Mouse (Mus musculus): ENCODE results near the gene Phc2. TPM values are rescaled to one million over a fixed set of nuclear protein-coding genes. Genes with fewer than 3 reads are reported as not detected.

Gene Phc2
- polyA plus RNA-seq, 1 experiment = 100 TPM

GRCm38 (mm10) chr4:128700543-128700942 is 46.0 kb downstream of the Phc2 start:
- no peak for TF ChIP-seq USF1 (IDR thresholded peaks at IDR 0.05; ENCODE audit: low read depth)
- no peak for TF ChIP-seq REST (IDR thresholded peaks at IDR 0.05; ENCODE audit: insufficient read depth, insufficient read length)
- TF ChIP-seq MYOD1 (IDR thresholded peaks at IDR 0.05; ENCODE audit: control insufficient read depth in 1 of 3, insufficient read length in 2 of 3, low read depth in 2 of 3) = no peak
- TF ChIP-seq CEBPB (IDR thresholded peaks at IDR 0.05; ENCODE audit: insufficient read depth, poor library complexity, severe bottlenecking) = no peak
- no peak for TF ChIP-seq TCF12 (IDR thresholded peaks at IDR 0.05; ENCODE audit: insufficient read depth, poor library complexity, severe bottlenecking)
- no peak for TF ChIP-seq TCF3 (IDR thresholded peaks at IDR 0.05; ENCODE audit: insufficient read length, low read depth)
- no peak for TF ChIP-seq POLR2AphosphoS2 (IDR thresholded peaks at IDR 0.05; ENCODE audit: insufficient read length, low read depth)
- Histone ChIP-seq H3K4me3 (no peak overlapping the region), H3K36me3 (ENCODE audit: control insufficient read depth, insufficient read depth) (no peaks in the 10 kb centered on the region), H3ac (ENCODE audit: control insufficient read depth, insufficient read length) (no peak overlapping the region), H3K4me2 (ENCODE audit: low read depth) (no peak overlapping the region), H3K27me3 (ENCODE audit: control insufficient read depth, insufficient read depth, insufficient read length) (no peaks in the 10 kb centered on the region), H3K79me2 (ENCODE audit: control insufficient read depth, insufficient read depth) (no peaks in the 10 kb centered on the region)

- Histone ChIP-seq H3K4me2 (ENCODE audit: low read depth) (no peak overlapping the region), H3K27me3 (ENCODE audit: control insufficient read depth, insufficient read depth, insufficient read length) (no peaks in the 10 kb centered on the region), H3K4me3 (no peak overlapping the region), H3K79me2 (ENCODE audit: control insufficient read depth, insufficient read depth) (no peaks in the 10 kb centered on the region), H3K36me3 (ENCODE audit: control insufficient read depth, insufficient read depth) (no peaks in the 10 kb centered on the region), H3ac (ENCODE audit: control insufficient read depth, insufficient read length) (no peak overlapping the region)
- no peak for TF ChIP-seq TCF3 (IDR thresholded peaks at IDR 0.05; ENCODE audit: insufficient read length, low read depth)
- TF ChIP-seq E2F4 (IDR thresholded peaks at IDR 0.05; ENCODE audit: insufficient read depth) = no peak
- no peak for TF ChIP-seq MAX (IDR thresholded peaks at IDR 0.05; ENCODE audit: low read depth)
- TF ChIP-seq REST (IDR thresholded peaks at IDR 0.05; ENCODE audit: insufficient read depth, insufficient read length) = no peak
Observed at GRCm38 (mm10) chr4:128705138-128705720, 50.7 kb downstream of the Phc2 start.

DNA sequence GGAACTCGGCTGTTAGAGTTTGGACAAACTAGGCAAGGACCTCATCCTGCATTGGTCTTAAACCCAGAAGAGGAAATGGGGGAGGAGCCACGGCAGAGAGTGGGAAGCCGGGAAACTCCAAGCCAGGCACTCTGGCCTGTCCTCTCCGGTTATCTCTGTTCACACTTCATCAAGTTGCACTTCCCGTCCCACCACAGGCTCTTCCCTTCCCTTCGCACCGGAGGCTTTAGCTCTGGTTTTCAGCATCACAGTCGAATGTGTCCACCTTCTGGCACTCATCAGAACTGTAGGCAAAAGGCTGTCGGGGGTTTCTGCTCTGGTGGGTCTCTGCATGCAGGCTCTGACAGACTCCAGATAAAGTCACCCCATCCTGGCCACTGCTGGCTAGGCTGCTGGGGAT is 52.1 kb downstream of the Phc2 start:
- no peaks in the 10 kb centered on the region for H3K36me3 ChIP-seq (ENCODE audit: control insufficient read depth, insufficient read depth)
- no peak overlapping the region for H3K4me3 ChIP-seq
- H3K27me3 ChIP-seq (ENCODE audit: control insufficient read depth, insufficient read depth, insufficient read length) = no peaks in the 10 kb centered on the region
- H3K4me2 ChIP-seq (ENCODE audit: low read depth) = no peak overlapping the region
- no peaks in the 10 kb centered on the region for H3K79me2 ChIP-seq (ENCODE audit: control insufficient read depth, insufficient read depth)
- TF ChIP-seq E2F4 (IDR thresholded peaks at IDR 0.05; ENCODE audit: insufficient read depth) (no peak), USF1 (IDR thresholded peaks at IDR 0.05; ENCODE audit: low read depth) (no peak)
- H3ac ChIP-seq (ENCODE audit: control insufficient read depth, insufficient read length) = no peak overlapping the region

DNA sequence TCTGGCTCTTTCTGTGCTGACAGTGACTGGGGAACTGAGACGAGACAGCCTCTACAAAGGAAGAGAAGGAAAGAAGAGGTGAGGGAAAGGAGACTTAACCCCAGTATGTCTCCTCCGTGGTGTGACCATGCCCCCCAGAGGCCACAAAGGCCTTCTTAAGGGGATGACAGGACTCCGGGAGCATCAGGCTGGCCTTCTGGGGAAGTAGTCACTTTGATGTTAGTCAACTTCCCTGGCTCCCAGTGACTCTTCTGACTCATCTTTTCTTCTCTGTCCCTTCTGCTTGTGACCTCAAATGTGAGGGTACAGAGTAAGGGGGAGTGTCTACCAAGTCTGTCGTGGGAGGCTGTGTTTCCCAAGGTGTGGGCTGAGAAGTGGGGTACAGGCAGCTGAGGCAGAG is 52.9 kb downstream of the Phc2 start:
- no peak for TF ChIP-seq MAX (IDR thresholded peaks at IDR 0.05; ENCODE audit: low read depth)
- Histone ChIP-seq H3ac (ENCODE audit: control insufficient read depth, insufficient read length) (no peak overlapping the region), H3K36me3 (ENCODE audit: control insufficient read depth, insufficient read depth) (no peaks in the 10 kb centered on the region), H3K4me2 (ENCODE audit: low read depth) (no peak overlapping the region), H3K79me2 (ENCODE audit: control insufficient read depth, insufficient read depth) (no peaks in the 10 kb centered on the region), H3K4me3 (no peak overlapping the region), H3K27me3 (ENCODE audit: control insufficient read depth, insufficient read depth, insufficient read length) (no peaks in the 10 kb centered on the region)

DNA sequence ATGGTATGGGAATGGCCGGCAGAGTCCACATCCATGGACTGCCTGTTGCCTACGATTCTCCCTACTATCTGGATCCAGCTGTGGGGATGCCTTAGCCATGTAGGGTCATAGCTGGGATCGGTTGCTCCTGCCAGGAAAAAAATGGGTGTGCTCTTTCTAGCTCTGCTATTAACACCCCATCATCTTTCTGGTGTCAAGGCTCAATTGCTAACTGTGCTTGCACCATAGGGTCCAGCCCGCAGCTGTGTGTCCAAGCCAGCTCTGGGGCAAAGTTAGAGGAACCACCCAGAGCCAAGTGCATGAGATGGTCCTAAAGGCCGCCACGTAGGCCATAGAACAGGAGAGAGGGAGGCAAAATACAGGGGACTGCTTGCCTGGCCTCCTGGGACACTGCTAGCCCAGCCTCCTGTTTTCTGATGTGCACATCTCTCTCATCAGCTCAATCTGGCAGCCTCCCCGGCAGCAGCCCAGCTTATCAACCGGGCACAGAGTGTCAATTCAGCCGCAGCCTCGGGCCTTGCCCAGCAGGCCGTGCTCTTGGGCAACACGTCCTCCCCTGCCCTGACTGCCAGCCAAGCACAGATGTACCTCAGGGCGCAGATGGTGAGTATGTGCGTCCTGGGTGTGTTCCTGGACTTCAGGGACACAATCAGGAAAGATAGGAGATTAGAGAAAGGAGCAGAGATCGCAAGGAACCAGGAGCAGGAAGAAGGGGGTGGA is 54.7 kb downstream of the Phc2 start:
- H3K4me3 ChIP-seq = no peak overlapping the region
- no peak for TF ChIP-seq POLR2A (IDR thresholded peaks at IDR 0.05; ENCODE audit: insufficient read length, low read depth)
- TF ChIP-seq E2F4 (IDR thresholded peaks at IDR 0.05; ENCODE audit: insufficient read depth) = no peak
- TF ChIP-seq USF1 (IDR thresholded peaks at IDR 0.05; ENCODE audit: low read depth) = no peak
- H3ac ChIP-seq (ENCODE audit: control insufficient read depth, insufficient read length) = no peak overlapping the region
- no peaks in the 10 kb centered on the region for H3K27me3 ChIP-seq (ENCODE audit: control insufficient read depth, insufficient read depth, insufficient read length)
- H3K36me3 ChIP-seq (ENCODE audit: control insufficient read depth, insufficient read depth) = no peaks in the 10 kb centered on the region
- no peak overlapping the region for H3K4me2 ChIP-seq (ENCODE audit: low read depth)
- H3K79me2 ChIP-seq (ENCODE audit: control insufficient read depth, insufficient read depth) = no peaks in the 10 kb centered on the region

DNA sequence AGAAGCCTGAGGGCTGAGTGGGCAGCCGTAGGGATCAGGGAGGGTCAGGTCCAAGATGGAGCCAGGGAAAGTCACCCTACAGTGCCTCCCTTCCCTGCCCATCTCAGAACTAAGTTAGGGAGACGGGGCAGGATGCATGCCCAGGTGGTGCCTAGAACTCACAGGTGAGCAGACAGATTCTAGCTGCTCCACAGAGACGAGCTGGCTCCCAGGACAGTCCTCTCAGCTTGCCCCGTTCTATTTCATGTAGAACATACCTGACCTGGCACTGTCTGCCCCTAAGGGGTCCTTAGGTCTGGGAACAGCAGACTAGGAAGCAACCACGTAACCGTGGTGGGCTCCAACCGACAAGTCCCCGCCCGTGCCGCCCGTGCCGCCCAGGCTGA is 55.3 kb downstream of the Phc2 start:
- Histone ChIP-seq H3K4me2 (ENCODE audit: low read depth) (no peak overlapping the region), H3K27me3 (ENCODE audit: control insufficient read depth, insufficient read depth, insufficient read length) (no peaks in the 10 kb centered on the region), H3ac (ENCODE audit: control insufficient read depth, insufficient read length) (no peak overlapping the region), H3K36me3 (ENCODE audit: control insufficient read depth, insufficient read depth) (no peaks in the 10 kb centered on the region), H3K79me2 (ENCODE audit: control insufficient read depth, insufficient read depth) (no peaks in the 10 kb centered on the region), H3K4me3 (no peak overlapping the region)
- TF ChIP-seq E2F4 (IDR thresholded peaks at IDR 0.05; ENCODE audit: insufficient read depth) = no peak
- no peak for TF ChIP-seq MYOG (IDR thresholded peaks at IDR 0.05; ENCODE audit: control insufficient read depth in 1 of 3, insufficient read depth in 1 of 3, insufficient read length in 2 of 3, low read depth in 2 of 3)
- TF ChIP-seq USF1 (IDR thresholded peaks at IDR 0.05; ENCODE audit: low read depth) = no peak
- TF ChIP-seq MAX (IDR thresholded peaks at IDR 0.05; ENCODE audit: low read depth) = no peak
- TF ChIP-seq SRF (IDR thresholded peaks at IDR 0.05; ENCODE audit: control insufficient read depth, insufficient read length, low read depth) = no peak
- TF ChIP-seq CEBPB (IDR thresholded peaks at IDR 0.05; ENCODE audit: insufficient read depth, poor library complexity, severe bottlenecking) = no peak
- no peak for TF ChIP-seq MYOD1 (IDR thresholded peaks at IDR 0.05; ENCODE audit: control insufficient read depth in 1 of 3, insufficient read length in 2 of 3, low read depth in 2 of 3)
- TF ChIP-seq TCF3 (IDR thresholded peaks at IDR 0.05; ENCODE audit: insufficient read length, low read depth) = no peak
- TF ChIP-seq TCF12 (IDR thresholded peaks at IDR 0.05; ENCODE audit: insufficient read depth, poor library complexity, severe bottlenecking) = no peak
- no peak for TF ChIP-seq REST (IDR thresholded peaks at IDR 0.05; ENCODE audit: insufficient read depth, insufficient read length)
- no peak for TF ChIP-seq POLR2AphosphoS2 (IDR thresholded peaks at IDR 0.05; ENCODE audit: insufficient read length, low read depth)

All from myocyte (in vitro differentiated cells).